Mouse (Mus musculus) hindbrain, postnatal 0 days (tissue): ENCODE data around the gene Cald1. TPM values are rescaled to one million over a fixed set of nuclear protein-coding genes. Genes with fewer than 3 reads are reported as not detected.

ENCODE experiments used
- ATAC-seq: fragments of 200-750 bp; cut with Nextera tagmentation; 2 replicates; pipeline ENCODE4 v1.8.0; 2017; ENCODE audit warnings: mild to moderate bottlenecking, moderate TSS enrichment, moderate library complexity
- DNase-seq: peaks from one replicate; pipeline ENCODE4 v3.0.0-alpha.2; 2015; ENCODE audit warnings: low spot score
- H3K27ac ChIP-seq: fragments of 300-500 bp; sonication (generic); 2 replicates; pipeline ENCODE4 v1.5.1; 2014; ENCODE audit warnings: mild to moderate bottlenecking
- H3K27me3 ChIP-seq: fragments of 300-500 bp; sonication (generic); 2 replicates; pipeline ENCODE4 v1.6.1; 2014; ENCODE audit warnings: low read length, mixed read lengths; ENCODE audit not compliant: insufficient read depth
- H3K36me3 ChIP-seq: fragments of 300-500 bp; sonication (generic); 2 replicates; pipeline ENCODE4 v1.6.1; 2014; ENCODE audit warnings: low read length, mixed read lengths; ENCODE audit not compliant: insufficient read depth
- H3K4me1 ChIP-seq: fragments of 300-500 bp; sonication (generic); 2 replicates; pipeline ENCODE4 v1.6.1; 2014; ENCODE audit warnings: antibody characterized with exemption, low read length, mixed read lengths; ENCODE audit not compliant: insufficient read depth
- H3K4me2 ChIP-seq: fragments of 300-500 bp; sonication (generic); 2 replicates; pipeline ENCODE4 v1.6.1; 2014; ENCODE audit warnings: low read depth, mild to moderate bottlenecking, low read length, moderate library complexity, mixed read lengths
- H3K4me3 ChIP-seq: fragments of 300-500 bp; sonication (generic); 2 replicates; pipeline ENCODE4 v1.5.1; 2014; ENCODE audit warnings: low read length
- H3K9ac ChIP-seq: fragments of 300-500 bp; sonication (generic); replicated peaks from 2 replicates; pipeline ENCODE4 v1.6.1; 2014; ENCODE audit warnings: mild to moderate bottlenecking, low read length, moderate library complexity, mixed read lengths
- H3K9me3 ChIP-seq: fragments of 300-500 bp; sonication (generic); 2 replicates; pipeline ENCODE4 v1.6.1; 2016; ENCODE audit warnings: low read length, mixed read lengths
- CTCF ChIP-seq: IDR thresholded peaks from 2 replicates; pipeline ENCODE4 v1.5.1; 2016; ENCODE audit warnings: antibody characterized with exemption, control low read depth, low read depth
- WGBS: fragments of 180-500 bp; shearing (Covaris S2); extraction: QIAGEN DNeasy Blood & Tissue Kit; methylation state at CpG from one replicate; pipeline ENCODE4 v1.1.7; 2014; 5-methylcytosine and 5-hydroxymethylcytosine counted together
- polyA plus RNA-seq: library from polyadenylated mRNA; unstranded; fragments of >200 nt; fragmentation: Nextera tagmentation; extraction: Ambion mirVana; gene quantifications from 2 replicates; pipeline ENCODE4 v1.2.1, GENCODE M21; 2015
- total RNA-seq: library from RNA; depleted of rRNA; stranded (reverse); fragments of >200 nt; gene quantifications from 2 replicates; pipeline ENCODE4 v1.2.3, GENCODE M21; 2014

Gene Cald1
- total and polyA plus RNA-seq, 2 experiments from 2014 or later, result 27.6 to 59.0 TPM

DNA sequence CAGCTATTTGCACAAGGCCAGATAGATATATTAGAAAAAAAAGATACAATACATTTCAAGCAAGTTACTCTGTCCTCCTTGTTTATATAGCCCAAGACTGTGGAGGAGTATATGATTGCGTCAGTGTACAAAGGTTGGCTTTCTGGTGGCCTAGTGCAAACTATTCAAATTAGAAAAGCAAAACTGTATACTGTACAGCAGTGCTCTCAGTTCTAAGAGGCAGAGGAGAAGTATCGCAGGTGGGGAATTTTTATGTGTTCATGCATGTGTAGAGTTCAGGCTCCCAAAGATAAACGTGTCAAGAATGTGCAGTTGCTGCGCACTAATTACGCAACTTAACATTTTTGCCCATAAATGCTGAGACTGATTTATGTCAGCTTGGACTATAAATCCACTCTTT, 31.0 kb upstream of the Cald1 start:
- no peaks in the 10 kb centered on the region for H3K4me1 ChIP-seq
- no peak overlapping the region for H3K4me2 ChIP-seq
- no peak for ATAC-seq
- no peaks in the 10 kb centered on the region for H3K27me3 ChIP-seq
- H3K4me3 ChIP-seq, result no peak overlapping the region
- no peak for TF ChIP-seq CTCF
- DNase-seq, result no peak
- H3K9ac ChIP-seq, result no peak overlapping the region
- no peaks in the 10 kb centered on the region for H3K9me3 ChIP-seq
- H3K36me3 ChIP-seq, result no peaks in the 10 kb centered on the region
- 93% methylated on average over 5 of the region's 5 CpGs for WGBS
- no peak overlapping the region for H3K27ac ChIP-seq

DNA sequence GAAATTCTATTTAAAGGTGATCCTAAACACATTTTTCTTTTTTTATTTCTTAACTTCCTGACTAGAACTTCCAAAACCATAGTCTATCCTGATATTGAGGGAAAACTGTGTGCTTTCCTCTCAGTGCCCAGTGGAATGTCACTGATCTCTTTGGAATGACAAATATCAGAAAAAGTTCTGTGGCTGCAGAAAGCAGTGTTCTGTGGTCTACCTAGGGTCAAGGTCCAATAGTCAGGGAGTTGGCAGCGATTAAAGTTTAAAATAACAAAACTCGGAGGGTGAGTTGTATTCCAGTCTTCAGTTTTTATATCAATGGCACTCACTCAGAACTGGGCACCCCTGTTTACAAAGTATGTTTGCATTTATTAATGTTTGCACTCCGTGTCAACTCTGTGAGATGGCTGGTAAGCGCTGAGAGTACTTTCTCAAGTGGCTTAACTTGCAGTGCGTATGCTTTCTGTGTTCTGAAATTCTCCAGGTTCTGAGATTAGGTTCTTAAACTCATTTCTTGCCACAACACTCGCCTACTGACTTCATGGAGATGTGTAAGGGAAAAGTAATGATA, 18.7 kb upstream of the Cald1 start:
- Histone ChIP-seq H3K27ac (no peak overlapping the region), H3K27me3 (no peaks in the 10 kb centered on the region), H3K4me3 (no peak overlapping the region), H3K9me3 (no peaks in the 10 kb centered on the region), H3K36me3 (no peaks in the 10 kb centered on the region), H3K4me1 (no peaks in the 10 kb centered on the region), H3K9ac (no peak overlapping the region), H3K4me2 (no peak overlapping the region)
- ATAC-seq (no peak), DNase-seq (no peak)
- 87% methylated on average over 6 of the region's 6 CpGs for WGBS
- no peak for TF ChIP-seq CTCF

DNA sequence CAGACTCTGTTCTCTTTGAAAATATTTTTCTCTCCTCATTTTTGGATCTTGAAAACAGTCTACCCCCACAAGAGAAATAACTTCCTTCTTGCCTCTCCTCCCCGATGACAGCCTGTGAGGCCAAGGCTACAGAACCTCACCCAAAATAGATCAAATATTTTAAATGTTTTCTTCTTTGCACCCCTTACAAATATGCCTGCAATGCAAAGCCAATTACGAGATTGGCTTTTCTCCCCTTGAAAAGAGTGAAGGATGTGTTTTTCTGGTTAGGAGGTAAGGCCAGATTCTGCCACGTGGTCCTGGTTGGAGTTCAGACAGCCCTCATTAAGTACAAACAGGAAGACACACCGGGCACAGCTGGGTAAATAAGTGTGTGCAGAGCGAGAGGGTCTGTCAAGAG, 14.9 kb upstream of the Cald1 start:
- no peak for ATAC-seq
- WGBS, result 70% methylated on average over 5 of the region's 5 CpGs

DNA sequence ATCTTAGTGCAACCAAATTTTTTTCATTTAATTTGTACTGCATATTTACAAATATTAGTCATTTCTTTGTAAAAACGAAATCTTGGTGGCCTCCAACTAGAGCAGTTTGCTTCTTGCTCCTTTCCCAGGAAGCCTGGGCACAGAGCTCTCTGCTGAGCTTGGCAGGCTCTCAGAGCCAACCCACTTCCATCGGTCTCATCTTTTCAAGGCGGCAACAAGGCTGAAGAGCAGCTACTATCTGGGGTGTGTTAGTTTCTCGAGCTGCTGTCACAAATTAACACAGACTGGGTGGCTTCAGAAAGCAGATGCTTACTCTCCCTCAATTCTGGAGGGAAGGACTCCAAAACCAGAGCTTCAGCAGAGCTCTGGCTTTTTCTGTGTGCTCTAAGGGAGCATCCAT, 10.2 kb upstream of the Cald1 start:
- DNase-seq (no peak), ATAC-seq (no peak)
- no peak for TF ChIP-seq CTCF

More for the DNA sequence above, 14.9 kb upstream of the Cald1 start:
- Histone ChIP-seq H3K36me3 (no peaks in the 10 kb centered on the region), H3K9me3 (no peaks in the 10 kb centered on the region), H3K9ac (no peak overlapping the region), H3K27ac (no peak overlapping the region), H3K27me3 (no peaks in the 10 kb centered on the region), H3K4me1 (no peaks in the 10 kb centered on the region), H3K4me2 (no peak overlapping the region), H3K4me3 (no peak overlapping the region)
- no peak for TF ChIP-seq CTCF
- DNase-seq, result no peak

DNA sequence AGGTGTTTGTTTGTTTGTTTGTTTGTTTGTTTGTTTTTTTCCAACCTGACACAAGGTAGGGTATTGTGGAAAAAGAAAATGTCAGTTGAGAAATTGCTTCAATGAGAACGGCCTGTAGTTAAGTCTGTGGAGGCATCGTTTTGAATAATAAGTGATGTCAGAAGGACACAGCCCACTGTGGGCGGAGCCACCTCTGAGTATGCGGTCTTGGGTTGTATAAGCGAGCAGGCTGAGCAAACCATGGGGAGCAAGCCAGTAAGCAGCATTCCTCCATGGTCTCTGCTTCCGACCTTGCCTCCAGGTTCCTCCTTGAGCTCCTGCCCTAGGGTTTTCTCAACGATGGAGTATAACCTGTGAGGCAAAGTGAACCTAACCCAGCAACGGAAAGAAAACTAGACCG, 7.6 kb upstream of the Cald1 start:
- TF ChIP-seq CTCF, result no peak
- Histone ChIP-seq H3K9me3 (no peaks in the 10 kb centered on the region), H3K9ac (no peak overlapping the region), H3K4me2 (no peak overlapping the region), H3K27me3 (no peaks in the 10 kb centered on the region), H3K36me3 (no peaks in the 10 kb centered on the region), H3K4me1 (no peaks in the 10 kb centered on the region), H3K4me3 (no peak overlapping the region), H3K27ac (no peak overlapping the region)
- 94% methylated on average over 9 of the region's 9 CpGs for WGBS
- no peak for ATAC-seq
- DNase-seq, result no peak

More for the DNA sequence above, 10.2 kb upstream of the Cald1 start:
- WGBS, result 64% methylated on average over 4 of the region's 4 CpGs
- Histone ChIP-seq H3K4me1 (no peaks in the 10 kb centered on the region), H3K36me3 (no peaks in the 10 kb centered on the region), H3K9ac (no peak overlapping the region), H3K27me3 (no peaks in the 10 kb centered on the region), H3K4me2 (no peak overlapping the region), H3K4me3 (no peak overlapping the region), H3K27ac (no peak overlapping the region), H3K9me3 (no peaks in the 10 kb centered on the region)

DNA sequence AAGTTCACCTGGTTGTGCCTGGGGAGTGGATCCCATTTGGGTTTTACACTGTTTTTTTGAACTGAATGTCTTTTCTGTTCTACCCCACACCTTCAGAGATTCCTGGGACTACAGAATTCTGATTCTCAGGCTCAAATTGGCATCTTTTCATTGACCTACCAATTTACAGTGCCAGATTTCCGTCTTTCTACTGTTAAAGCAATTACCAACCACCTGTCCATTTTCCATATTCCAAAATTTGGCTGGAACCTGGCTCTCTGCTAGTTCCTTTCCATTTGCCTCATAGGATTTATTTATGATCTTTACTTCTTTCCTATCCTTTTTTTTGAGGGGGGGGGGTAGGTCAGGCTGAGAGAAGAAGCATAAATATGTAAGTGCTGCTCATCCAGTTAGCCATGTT, 4.9 kb upstream of the Cald1 start:
- no peak for TF ChIP-seq CTCF
- 74% methylated on average over 1 of the region's 1 CpGs for WGBS
- Histone ChIP-seq H3K27me3 (no peaks in the 10 kb centered on the region), H3K36me3 (no peaks in the 10 kb centered on the region), H3K4me2 (no peak overlapping the region), H3K9ac (no peak overlapping the region), H3K4me3 (no peak overlapping the region), H3K27ac (no peak overlapping the region), H3K4me1 (peaks cover 3% of the 10 kb centered on the region; the same call in 1 of the 2 replicates), H3K9me3 (no peaks in the 10 kb centered on the region)
- DNase-seq, result no peak
- no peak for ATAC-seq

DNA sequence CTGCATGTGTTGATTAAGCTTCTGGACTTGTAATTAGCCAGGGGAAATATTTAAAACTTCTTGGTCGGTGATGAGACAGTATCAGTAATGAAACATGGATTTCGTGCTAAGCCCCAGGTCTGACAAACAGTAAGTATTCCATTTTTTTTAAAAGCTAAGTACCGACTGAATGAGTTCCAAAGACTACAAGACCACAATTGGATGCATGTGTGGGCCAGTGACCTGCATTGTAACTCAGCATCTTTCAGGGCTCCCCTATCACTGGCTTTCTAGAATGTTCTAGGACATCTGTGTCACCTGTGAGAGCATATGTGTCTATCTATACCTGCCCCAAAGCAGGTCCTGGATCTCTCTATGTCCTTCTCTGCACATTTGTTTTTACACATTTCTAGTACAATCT, 984 bp upstream of the Cald1 start:
- no peak overlapping the region for H3K4me3 ChIP-seq
- 60% methylated on average over 3 of the region's 3 CpGs for WGBS
- no peak for TF ChIP-seq CTCF
- no peak overlapping the region for H3K9ac ChIP-seq
- no peaks in the 10 kb centered on the region for H3K9me3 ChIP-seq
- H3K4me2 ChIP-seq, result no peak overlapping the region
- no peaks in the 10 kb centered on the region for H3K27me3 ChIP-seq
- no peaks in the 10 kb centered on the region for H3K36me3 ChIP-seq
- ATAC-seq (no peak), DNase-seq (no peak)
- no peak overlapping the region for H3K27ac ChIP-seq
- peaks cover 7% of the 10 kb centered on the region; the same call in 1 of the 2 replicates for H3K4me1 ChIP-seq
